Mouse (Mus musculus) ovary, postnatal 10 days (tissue): Measurements from ENCODE around the gene Rps15.

Experiments
- DNase-seq: peaks from one replicate; pipeline ENCODE4 v3.0.0; 2022; ENCODE audit warnings: low spot score

The Rps15 gene

GRCm38 (mm10) chr10:80260642-80261584 lies 31.3 kb upstream of the Rps15 start, which contains the start of the genes Gamt and Dazap1:
Gene Gamt (minus strand): TSS chr10:80261012.
Gene Dazap1 (plus strand): TSS chr10:80261486.
- DNase-seq, result peak; percentile 87

- no peak for DNase-seq
These were observed 30.7 kb upstream of the Rps15 start for GRCm38 (mm10) chr10:80261585-80261968.

- DNase-seq, result no peak
These were observed 30.1 kb upstream of the Rps15 start for GRCm38 (mm10) chr10:80262169-80262568.

- no peak for DNase-seq
These were observed 29.4 kb upstream of the Rps15 start for GRCm38 (mm10) chr10:80262776-80263365.

GRCm38 (mm10) chr10:80264341-80265148 lies 27.7 kb upstream of the Rps15 start:
- peak; percentile 96 for DNase-seq

- DNase-seq, result no peak
These were observed 27.1 kb upstream of the Rps15 start for GRCm38 (mm10) chr10:80265149-80265486.

- no peak for DNase-seq
These were observed 22.2 kb upstream of the Rps15 start for GRCm38 (mm10) chr10:80270099-80270498.

- DNase-seq, result no peak
These were observed 21.5 kb upstream of the Rps15 start for GRCm38 (mm10) chr10:80270734-80271181.

- DNase-seq, result no peak
These were observed 20.9 kb upstream of the Rps15 start for GRCm38 (mm10) chr10:80271186-80271843.

GRCm38 (mm10) chr10:80271870-80272585 lies 20.2 kb upstream of the Rps15 start:
- DNase-seq, result no peak

GRCm38 (mm10) chr10:80273847-80274246 lies 18.4 kb upstream of the Rps15 start:
- no peak for DNase-seq

GRCm38 (mm10) chr10:80276238-80276637 lies 16.0 kb upstream of the Rps15 start:
- DNase-seq, result no peak

GRCm38 (mm10) chr10:80278390-80278789 lies 13.9 kb upstream of the Rps15 start:
- DNase-seq, result no peak

GRCm38 (mm10) chr10:80279273-80279672 lies 13.0 kb upstream of the Rps15 start:
- DNase-seq, result no peak

GRCm38 (mm10) chr10:80281304-80281703 lies 10.9 kb upstream of the Rps15 start:
- no peak for DNase-seq

- no peak for DNase-seq
These were observed 10.3 kb upstream of the Rps15 start for GRCm38 (mm10) chr10:80281921-80282371.

- no peak for DNase-seq
These were observed 9.5 kb upstream of the Rps15 start for GRCm38 (mm10) chr10:80282481-80283441.

GRCm38 (mm10) chr10:80285222-80286070 lies 6.8 kb upstream of the Rps15 start:
- no peak for DNase-seq

GRCm38 (mm10) chr10:80288097-80288496 lies 4.2 kb upstream of the Rps15 start:
- no peak for DNase-seq
